Comparison of ENCODE assay signal across 8 mouse cellular contexts in genomic region chr3:87617811-87618130, GRCm38 (mm10). TPM values are rescaled to one million over a fixed set of nuclear protein-coding genes. Genes with fewer than 3 reads are reported as not detected.
A peak's percentile ranks its signal among the peaks of the same experiment; 100 is the strongest.
DNase-seq lines count a peak whose midpoint lies in the region; ATAC-seq and TF ChIP-seq lines count a peak whose summit lies in the region.

No protein-coding gene starts in this region.

- no peaks in the 10 kb centered on the region for H3K27me3 ChIP-seq in heart, embryonic 12.5 days (replicated peaks)
- peaks cover 24% of the 10 kb centered on the region for H3K27me3 ChIP-seq in E14TG2a.4 (ENCODE audit: insufficient read depth, low read length)
- no peaks in the 10 kb centered on the region for H3K27me3 ChIP-seq in forebrain, embryonic 13.5 days
- H3K27me3 ChIP-seq in liver, embryonic 14.5 days (ENCODE audit: control insufficient read depth, insufficient read depth, low read length) = peaks cover 9% of the 10 kb centered on the region

- TF ChIP-seq CTCF in E14TG2a.4 (conservative IDR thresholded peaks at IDR 0.05; ENCODE audit: low read length) = no peak
- no peak for TF ChIP-seq CTCF in liver, embryonic 14.5 days (IDR thresholded peaks at IDR 0.05; ENCODE audit: low read depth)

- WGBS in heart, embryonic 12.5 days = 2% methylated on average over 6 of the region's 6 CpGs
- WGBS in forebrain, embryonic 13.5 days = under 1% methylated on average over 6 of the region's 6 CpGs
- WGBS in liver, embryonic 14.5 days (ENCODE audit: insufficient replicate concordance) = 1% methylated on average over 6 of the region's 6 CpGs

- H3K27ac ChIP-seq in heart, embryonic 12.5 days (ENCODE audit: poor library complexity, severe bottlenecking) = peak overlapping the region; percentile 90
- peak overlapping the region; percentile 87 for H3K27ac ChIP-seq in forebrain, embryonic 13.5 days
- H3K27ac ChIP-seq in liver, embryonic 14.5 days = no peak overlapping the region

- peak overlapping the region; percentile 85 for H3K4me3 ChIP-seq in heart, embryonic 12.5 days
- peak overlapping the region; percentile 86 for H3K4me3 ChIP-seq in E14TG2a.4 (replicated peaks; ENCODE audit: low read length)
- H3K4me3 ChIP-seq in forebrain, embryonic 13.5 days = peak overlapping the region; percentile 80
- peak overlapping the region; percentile 65 to 76 for H3K4me3 ChIP-seq in liver, embryonic 14.5 days (ENCODE audit: insufficient read depth in 1 of 2, low read depth in 2 of 2, low read length in 2 of 2)

- H3K9ac ChIP-seq in heart, embryonic 12.5 days = peak overlapping the region; percentile 97
- H3K9ac ChIP-seq in forebrain, embryonic 13.5 days = peak overlapping the region; percentile 94
- H3K9ac ChIP-seq in liver, embryonic 14.5 days (replicated peaks) = peak overlapping the region; percentile 73

- peak overlapping the region; percentile 99 for H3K4me2 ChIP-seq in heart, embryonic 12.5 days
- peak overlapping the region; percentile 98 for H3K4me2 ChIP-seq in forebrain, embryonic 13.5 days
- H3K4me2 ChIP-seq in liver, embryonic 14.5 days (ENCODE audit: low read depth) = peak overlapping the region; percentile 69

- TF ChIP-seq EP300 in liver, embryonic 14.5 days (IDR thresholded peaks at IDR 0.05; ENCODE audit: low read depth) = no peak

- DNase-seq in heart, adult 9 months (ENCODE audit: low spot score in 2 of 2) = no peak
- no peak for DNase-seq in liver, embryonic 14.5 days (ENCODE audit: low read depth in 3 of 3, low spot score in 3 of 3)
- no peak for DNase-seq in urinary bladder, postnatal 10 days (ENCODE audit: low spot score)
- DNase-seq in left cerebral cortex, adult 9 months (ENCODE audit: low spot score in 2 of 2) = no peak

- ATAC-seq in heart, embryonic 12.5 days (ENCODE audit: insufficient number of reproducible peaks, low FRiP score) = no peak; the same call in 1 of the 2 replicates
- no peak for ATAC-seq in forebrain, embryonic 13.5 days
- no peak for ATAC-seq in liver, embryonic 14.5 days (ENCODE audit: insufficient read depth)
- no peak for ATAC-seq in megakaryocyte progenitor cell, adult 5-6 weeks (replicated peaks; ENCODE audit: poor library complexity)

- H3K4me1 ChIP-seq in heart, embryonic 12.5 days (replicated peaks) = peaks cover 37% of the 10 kb centered on the region
- H3K4me1 ChIP-seq in E14TG2a.4 (replicated peaks; ENCODE audit: low read depth, low read length) = peaks cover 36% of the 10 kb centered on the region
- peaks cover 54% of the 10 kb centered on the region for H3K4me1 ChIP-seq in forebrain, embryonic 13.5 days
- H3K4me1 ChIP-seq in liver, embryonic 14.5 days (replicated peaks; ENCODE audit: control insufficient read depth in 2 of 2, insufficient read depth in 2 of 2, low read length in 1 of 2) = peaks cover 0 to 6% of the 10 kb centered on the region in 2 experiments; a peak in 1 of 4 replicates

- H3K9me3 ChIP-seq in heart, embryonic 12.5 days (replicated peaks) = no peaks in the 10 kb centered on the region
- H3K9me3 ChIP-seq in E14TG2a.4 (ENCODE audit: low read length) = no peaks in the 10 kb centered on the region
- no peaks in the 10 kb centered on the region for H3K9me3 ChIP-seq in forebrain, embryonic 13.5 days (replicated peaks)
- H3K9me3 ChIP-seq in liver, embryonic 14.5 days (ENCODE audit: control insufficient read depth, low read length) = no peaks in the 10 kb centered on the region

- H3K36me3 ChIP-seq in heart, embryonic 12.5 days = no peaks in the 10 kb centered on the region
- H3K36me3 ChIP-seq in E14TG2a.4 (ENCODE audit: insufficient read depth, low read length) = 0 out of 2 replicates have a peak, but pooled peaks cover 5% of the 10 kb centered on the region
- 0 out of 2 replicates have a peak, but pooled peaks cover 2% of the 10 kb centered on the region for H3K36me3 ChIP-seq in forebrain, embryonic 13.5 days (ENCODE audit: poor library complexity, severe bottlenecking)
- H3K36me3 ChIP-seq in liver, embryonic 14.5 days (replicated peaks; ENCODE audit: control insufficient read depth, insufficient read depth, low read depth) = no peaks in the 10 kb centered on the region

RNA-seq across cellular contexts. Expression of gene Arhgef11, which starts 0.4 kb away (rescaled TPM):
- polyA plus RNA-seq in heart, embryonic 12.5 days (2016; fragmentation: Nextera tagmentation; extraction: Ambion mirVana) = 14.2 and 15.1 TPM in 2 replicates
- 18.2 and 20.4 TPM in 2 replicates for polyA plus RNA-seq in forebrain, embryonic 13.5 days (2015; fragmentation: Nextera tagmentation; extraction: Ambion mirVana)
- polyA plus RNA-seq in liver, embryonic 14.5 days (2012; rRNA removed) = 2.7 and 3.0 TPM in 2 replicates
- polyA plus RNA-seq in liver, embryonic 14.5 days (2014; fragmentation: Nextera tagmentation; extraction: Ambion mirVana) = 2.2 TPM in 2 replicates
- 5.4 and 8.7 TPM in 2 replicates for total RNA-seq in megakaryocyte progenitor cell, adult 5-6 weeks (2015)
- 4.8 and 5.5 TPM in 2 replicates for total RNA-seq in megakaryocyte progenitor cell, adult 5-6 weeks (2017)
